Mouse (Mus musculus) ovary, postnatal 36 days (tissue): Measurements from ENCODE around the gene Nr0b2.

Experiments
- DNase-seq: peaks from one replicate; pipeline ENCODE4 v3.0.0; 2022; ENCODE audit warnings: low spot score, mixed read lengths

Nr0b2 gene

DNA sequence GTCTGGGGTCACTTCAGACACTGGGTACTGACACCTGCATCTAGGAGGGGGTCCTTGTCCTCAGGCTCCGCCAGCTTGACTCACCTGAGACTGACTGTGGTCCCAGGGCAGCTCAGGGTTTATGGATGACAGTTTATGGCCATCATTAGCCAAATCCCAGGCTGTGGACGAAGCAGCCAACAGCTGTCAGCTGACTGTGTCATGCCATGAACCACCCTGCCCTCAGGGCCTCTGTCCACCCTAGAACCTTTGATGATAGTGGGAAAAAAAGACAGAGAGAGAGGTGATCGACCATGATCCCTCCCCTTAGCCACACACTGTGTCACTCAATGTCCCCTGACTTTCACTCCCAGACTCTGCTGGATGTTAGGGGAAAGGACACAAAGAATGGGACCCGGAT, 8.4 kb downstream of the Nr0b2 start:
- no peak for DNase-seq

DNA sequence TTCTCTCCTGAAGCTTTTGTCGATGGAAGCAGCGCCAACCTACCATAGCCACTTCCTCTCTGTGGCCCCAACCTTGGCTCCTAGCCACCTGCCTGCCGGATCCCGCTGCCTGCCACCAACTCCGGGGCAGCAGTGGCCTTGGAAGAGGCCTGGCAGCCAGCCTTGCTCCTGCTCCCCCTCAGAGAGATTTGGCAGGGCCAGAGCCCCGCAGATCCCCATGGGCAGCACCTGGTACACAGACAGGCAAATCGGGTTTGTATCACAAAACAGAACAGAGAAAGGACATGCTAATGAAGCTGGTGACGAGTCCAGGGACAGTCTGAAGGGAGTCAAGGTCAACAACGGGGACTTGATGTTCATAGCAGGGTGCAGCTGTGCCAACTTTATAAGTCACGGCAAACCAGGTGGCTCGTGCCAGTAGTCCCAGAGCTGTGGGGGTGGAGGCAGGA, 10.0 kb downstream of the Nr0b2 start:
- DNase-seq, result peak; percentile 74

DNA sequence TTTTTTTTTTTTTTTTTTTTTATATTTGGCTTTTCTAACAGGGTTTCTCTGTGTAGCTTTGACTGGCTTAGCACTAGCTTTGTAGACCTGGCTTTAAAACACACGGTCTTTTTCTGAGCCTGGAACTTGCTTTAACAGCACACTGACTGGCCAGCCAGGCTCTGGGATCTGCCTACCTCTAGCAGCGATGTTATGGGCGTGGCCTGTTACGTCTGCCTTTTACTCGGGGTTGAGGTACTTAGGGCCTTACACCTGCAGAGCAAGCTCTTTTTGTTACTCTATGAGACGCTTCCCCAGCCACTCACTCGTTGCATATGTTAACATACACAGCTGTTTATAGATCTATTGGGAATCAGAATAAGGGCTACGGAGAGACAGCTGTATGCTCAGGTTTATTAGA, 14.1 kb downstream of the Nr0b2 start:
- DNase-seq, result no peak

DNA sequence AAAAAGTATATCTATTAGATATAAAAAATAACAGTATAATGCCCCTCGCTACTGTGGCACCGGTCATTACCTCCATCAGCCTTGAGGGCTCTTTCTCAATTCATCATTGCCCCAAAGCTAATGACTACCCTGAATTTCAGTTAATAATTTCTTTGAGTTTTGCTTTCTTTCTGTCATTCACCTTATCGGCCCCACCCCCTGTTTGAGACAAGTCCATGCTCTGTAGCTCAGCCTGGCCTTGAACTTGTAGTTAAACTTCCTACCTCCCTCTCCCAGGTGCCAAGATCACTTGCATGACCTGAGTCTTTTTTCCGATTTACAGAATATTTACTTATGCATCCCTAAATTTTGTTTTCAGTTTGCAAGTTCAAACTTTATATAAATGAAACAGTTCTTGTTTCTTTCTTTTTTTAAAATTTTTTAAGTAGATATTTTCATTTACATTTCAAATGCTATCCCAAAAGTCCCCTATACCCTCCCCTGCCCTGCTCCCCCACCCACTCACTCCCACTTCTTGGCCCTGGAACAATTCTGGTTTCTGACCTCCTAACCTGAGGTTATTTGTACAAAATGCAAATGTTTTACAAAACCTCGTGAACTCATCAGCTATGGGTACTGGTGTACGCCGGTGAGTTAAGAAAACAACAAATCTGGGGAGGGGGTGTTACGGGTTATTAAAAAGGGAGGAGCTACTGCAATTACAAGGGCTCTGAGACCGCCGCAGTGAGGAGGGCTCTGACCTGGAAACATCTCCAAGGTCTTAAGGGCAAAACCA, 16.3 kb downstream of the Nr0b2 start:
- no peak for DNase-seq

DNA sequence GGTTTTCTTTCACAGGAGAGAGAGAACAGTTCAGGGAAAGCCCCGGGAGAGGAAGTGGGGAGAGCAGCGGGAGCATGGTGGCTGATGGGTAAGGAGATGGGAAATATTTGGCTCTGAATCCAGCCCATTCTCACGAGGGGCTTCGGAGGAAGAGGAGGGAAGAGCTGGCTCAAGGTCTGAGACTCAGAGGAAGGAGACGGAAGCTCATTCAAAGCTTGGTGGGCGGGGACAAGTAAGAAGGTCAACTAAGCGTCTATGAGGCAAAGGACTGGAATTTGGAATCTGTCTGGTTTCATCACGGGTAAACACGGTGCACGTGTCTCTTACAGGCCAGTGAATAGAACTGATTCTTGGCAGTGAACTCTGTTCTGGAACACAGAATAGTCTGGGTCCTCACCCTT, 16.9 kb downstream of the Nr0b2 start:
- DNase-seq, result peak; percentile 19

DNA sequence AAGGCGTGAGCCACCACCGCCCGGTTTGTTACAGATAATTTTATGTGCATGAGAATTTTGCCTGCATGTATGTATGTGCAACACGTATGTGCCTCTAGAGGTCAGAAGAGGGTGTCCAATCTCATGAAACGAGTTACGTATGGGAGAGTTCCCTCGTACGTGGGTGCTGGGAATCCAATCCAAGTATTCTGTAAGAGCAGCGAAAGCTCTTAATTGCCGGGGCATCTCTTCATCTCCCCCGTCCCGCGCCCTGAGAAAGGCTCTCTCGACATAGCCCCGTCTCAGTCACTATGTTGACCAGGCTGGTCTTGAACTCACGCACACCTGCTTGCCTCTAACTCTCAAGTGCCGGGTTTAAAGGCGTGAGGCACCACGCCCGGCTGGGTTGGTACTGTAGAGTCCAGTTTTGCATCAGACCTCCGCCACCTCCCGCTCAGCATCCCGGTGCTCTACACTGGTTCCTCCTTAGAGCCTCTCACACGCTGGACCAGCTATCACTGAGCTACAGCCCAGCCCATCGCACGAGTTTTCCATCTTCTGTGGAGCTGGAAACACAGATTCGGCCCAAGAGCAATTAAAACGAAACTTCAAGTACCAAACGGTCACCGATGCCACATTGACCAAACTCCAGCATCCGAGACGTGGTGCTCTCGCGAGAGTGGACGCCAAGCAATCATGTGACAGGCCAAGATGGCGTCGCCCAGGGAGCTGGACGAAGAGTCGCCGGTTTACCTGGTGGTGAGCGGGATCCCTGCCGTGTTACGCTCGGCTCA, 21.1 kb downstream of the Nr0b2 start, which contains the start of gene Gpatch3:
Gene Gpatch3 (plus strand): TSS at position 676 of the 773 bp plus-strand sequence.
- DNase-seq, result peak; percentile 88

DNA sequence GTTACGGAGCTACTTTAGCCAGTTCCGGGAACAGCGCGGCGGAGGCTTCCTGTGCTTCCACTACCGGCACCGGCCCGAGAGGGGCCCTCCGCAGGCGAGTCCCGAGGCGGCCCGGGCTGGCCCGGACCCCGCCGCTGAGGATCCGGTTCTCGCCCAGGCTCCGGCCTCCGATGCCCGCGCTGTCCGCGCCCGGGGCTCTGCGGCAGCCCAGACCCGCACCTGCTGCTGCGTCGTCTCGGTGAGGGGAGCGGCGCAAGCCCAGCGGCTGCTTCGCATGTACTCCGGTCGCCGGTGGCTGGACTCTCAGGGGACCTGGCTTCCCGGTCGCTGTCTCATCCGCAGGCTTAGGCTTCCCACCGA, 21.6 kb downstream of the Nr0b2 start:
- no peak for DNase-seq

DNA sequence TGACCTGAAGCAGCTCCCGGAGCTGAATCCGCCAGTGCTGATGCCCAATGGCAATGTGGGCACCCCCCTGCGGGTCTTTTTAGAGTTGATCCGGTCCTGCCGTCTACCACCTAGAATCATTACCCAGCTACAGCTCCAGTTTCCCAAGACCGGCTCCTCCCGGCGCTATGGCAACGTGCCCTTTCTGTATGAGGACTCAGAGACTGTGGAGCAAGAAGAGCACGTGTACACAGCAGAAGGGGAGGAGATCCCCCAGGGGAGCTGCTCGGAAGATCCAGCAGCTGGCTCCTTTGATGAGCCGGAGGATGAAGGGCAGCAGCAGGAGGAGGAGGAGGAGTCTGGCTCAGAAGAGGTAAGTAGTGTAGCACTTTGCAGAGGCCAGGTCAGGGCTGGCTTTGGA, 24.8 kb downstream of the Nr0b2 start:
- DNase-seq, result no peak

DNA sequence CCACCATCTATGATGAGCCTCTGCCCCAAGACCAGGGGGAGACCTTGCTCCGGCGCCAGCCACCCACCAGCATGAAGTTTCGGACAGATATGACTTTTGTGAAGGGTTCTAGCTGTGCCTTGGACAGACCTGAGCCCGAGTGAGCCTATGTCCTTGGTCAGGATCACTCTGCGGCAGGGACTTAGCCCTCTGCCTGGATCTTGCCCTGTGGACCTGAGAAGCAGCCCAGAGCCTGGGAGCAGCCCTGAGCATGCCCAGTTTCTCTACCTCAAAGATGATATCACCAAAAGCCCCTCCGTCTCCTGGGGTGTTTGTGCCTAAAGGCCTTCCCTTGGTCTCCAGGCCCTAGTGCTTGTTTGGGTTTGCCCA, 30.5 kb downstream of the Nr0b2 start:
- no peak for DNase-seq

DNA sequence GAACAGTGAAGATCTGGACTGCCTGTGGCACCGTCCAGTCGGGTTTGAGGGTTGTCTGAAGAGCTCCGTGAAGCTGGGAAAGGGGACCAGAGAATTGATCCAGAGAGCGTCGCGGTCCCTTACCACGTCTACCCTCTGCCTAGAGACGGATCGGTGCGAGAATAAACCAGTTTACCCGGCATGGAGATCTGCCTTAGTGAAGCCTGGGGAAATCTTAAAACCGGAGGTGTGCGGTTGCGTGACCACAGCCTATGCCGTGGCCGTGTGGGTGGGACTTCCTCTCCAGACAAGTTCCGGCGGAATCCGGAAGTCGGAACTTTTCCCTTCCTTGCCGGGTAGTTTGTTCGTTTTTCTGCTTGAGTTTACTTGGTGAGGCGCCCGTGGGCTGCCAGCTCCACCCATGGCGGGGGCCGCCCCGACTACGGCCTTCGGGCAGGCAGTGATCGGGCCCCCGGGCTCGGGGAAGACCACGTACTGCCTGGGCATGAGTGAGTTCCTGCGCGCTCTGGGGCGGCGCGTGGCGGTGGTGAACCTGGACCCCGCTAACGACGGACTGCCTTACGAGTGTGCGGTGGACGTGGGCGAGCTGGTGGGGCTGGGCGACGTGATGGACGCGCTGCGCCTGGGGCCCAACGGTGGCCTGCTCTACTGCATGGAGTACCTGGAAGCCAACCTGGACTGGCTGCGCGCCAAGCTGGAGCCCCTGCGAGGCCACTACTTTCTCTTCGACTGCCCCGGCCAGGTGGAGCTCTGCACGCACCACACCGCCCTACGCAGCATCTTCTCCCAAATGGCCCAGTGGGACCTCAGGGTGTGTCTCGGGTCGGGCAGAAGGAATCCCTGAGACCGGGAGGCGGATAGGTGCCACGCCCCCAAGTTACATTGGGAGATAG, 31.1 kb downstream of the Nr0b2 start, which contains the start of gene Gpn2:
Gene Gpn2 (plus strand): TSS at position 304 of the 893 bp plus-strand sequence.
- DNase-seq, result peak; percentile 74

DNA sequence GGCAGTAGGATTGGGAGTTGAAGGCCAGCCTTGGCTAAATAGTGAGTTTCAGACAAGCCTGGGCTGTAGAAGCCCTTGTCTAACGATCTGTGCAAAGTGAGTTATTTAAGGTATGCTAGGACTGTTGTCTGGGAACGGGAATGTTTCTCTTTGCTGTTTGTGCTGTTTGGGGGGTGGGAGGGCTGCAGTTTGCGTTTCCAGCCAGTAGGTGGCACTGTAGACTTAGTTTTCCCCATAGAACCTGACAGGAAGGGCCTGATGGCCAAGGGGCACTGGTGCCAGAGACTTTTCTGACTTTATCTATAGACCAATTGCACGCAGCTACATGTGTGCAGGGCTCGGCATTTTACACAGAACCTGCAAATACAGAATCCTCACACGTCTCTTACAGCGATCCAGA, 39.4 kb downstream of the Nr0b2 start:
- DNase-seq, result peak; percentile 59

DNA sequence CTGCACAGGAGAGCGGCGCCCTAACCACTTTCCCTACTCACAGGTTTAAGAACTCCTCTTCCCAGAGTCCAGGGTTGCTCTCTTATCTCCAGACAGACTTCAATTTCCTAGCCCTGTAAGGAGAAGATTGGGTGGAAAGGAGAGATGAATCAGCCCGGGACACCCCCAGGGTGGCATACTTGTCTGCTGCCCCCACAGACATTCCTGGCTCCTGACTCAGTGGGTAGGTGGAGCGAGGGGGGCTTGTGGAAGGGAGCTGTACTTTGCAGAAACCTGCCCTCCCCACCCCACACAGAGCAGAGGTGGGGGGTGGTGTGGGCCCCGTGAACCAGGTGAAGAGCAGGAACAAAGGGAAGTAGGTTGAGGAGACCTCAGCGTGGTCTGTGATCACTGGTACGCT, 42.4 kb downstream of the Nr0b2 start:
- DNase-seq, result no peak

DNA sequence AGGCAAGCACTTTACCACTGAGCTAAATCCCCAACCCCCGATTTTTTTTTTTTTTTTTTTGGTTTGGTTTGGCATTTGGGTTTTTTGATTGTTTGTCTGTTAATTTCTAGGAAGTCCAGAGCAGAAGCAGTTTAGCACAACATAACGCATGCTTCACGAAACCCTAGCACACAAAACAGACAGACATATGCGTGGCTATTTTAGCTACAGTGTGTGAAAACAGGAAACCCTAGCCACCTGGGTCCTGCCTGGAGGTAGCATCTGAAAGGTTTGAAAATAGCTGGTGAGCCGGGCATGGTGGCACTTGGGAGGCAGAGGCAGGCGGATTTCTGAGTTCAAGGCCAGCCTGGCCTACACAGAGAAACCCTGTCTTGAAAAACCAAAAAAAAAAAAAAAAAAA, 42.9 kb downstream of the Nr0b2 start:
- DNase-seq, result no peak

DNA sequence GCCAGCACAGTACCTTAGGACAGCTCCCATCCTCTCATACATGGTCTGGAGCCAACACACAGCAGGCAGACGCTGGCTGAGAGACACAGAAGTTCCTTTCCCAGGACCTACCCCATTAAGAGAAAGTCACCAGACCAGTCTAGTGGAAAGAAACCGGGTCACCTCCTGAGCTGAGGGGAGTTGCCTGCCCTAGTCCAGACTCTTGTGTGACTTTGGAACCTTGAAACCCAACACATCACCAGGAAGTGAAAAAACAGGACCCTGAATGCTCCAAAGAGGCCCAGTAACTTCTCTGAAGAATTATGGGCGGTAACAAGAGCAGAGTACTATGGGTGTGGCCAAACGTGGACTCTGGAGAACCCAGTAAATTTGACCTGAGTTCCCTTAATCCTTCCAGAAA, 45.4 kb downstream of the Nr0b2 start:
- no peak for DNase-seq

DNA sequence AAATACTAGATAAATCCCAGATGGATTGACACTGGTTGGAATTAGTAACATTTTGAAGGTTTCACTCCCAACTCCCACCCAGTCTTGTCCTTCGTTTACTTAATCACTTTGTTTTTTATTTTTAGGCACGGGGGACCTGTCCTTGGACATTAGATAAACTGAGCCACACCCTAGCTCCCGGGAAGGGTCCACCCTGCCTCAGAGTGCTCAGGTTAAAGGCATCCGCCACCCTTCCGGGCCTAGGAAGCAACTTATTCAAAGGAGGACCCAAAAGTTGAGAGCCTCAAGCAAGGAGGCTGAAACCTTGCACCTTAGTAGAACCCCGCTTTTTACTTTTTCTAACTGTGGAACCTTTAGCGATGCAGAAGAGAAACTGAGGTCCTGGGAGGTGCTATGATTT, 45.9 kb downstream of the Nr0b2 start:
- no peak for DNase-seq

DNA sequence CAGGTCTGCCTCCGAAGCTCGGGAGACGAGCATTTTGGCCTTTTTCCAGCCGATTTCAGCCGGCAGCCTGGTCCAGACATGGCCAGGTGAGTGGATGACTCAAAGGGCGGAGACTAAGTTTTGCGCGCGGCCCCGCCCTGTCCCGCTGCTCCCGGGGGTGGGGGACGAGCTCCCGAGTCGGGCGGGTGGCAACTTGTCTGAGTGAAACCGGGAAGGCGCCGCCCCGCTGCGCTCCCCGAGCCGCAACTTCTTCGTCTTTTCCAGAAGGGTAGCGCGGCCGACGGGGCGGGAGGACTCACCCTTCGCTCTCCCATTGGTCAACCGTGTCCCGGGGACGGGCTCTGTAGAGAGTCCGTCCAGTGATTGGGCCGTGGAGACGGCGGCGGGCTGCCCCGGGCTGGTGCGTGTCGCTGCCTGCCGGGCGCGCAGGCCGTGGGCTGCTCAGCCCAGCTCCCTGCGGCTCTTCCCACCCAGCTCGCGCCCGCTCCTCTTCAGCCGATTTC, 46.4 kb downstream of the Nr0b2 start:
- peak; percentile 91 for DNase-seq

DNA sequence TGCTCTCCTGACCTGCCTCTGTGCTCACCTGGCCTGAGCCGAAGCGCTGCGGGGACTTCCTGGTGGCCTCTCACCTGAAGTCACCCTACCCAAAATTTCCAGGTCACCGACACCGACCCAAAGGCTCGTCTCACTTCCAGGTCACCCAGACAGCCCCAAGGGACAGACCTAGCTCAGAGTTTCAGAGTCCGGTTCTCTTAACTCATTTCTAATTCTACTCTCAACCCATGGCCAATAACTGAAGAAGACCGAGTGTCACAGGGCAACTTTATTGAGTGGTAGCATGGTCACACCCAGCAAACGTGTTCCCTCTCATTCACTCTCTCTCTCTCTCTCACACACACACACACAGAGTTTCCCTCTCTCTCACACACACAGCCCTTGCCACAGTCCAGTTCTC, 47.1 kb downstream of the Nr0b2 start:
- no peak for DNase-seq

DNA sequence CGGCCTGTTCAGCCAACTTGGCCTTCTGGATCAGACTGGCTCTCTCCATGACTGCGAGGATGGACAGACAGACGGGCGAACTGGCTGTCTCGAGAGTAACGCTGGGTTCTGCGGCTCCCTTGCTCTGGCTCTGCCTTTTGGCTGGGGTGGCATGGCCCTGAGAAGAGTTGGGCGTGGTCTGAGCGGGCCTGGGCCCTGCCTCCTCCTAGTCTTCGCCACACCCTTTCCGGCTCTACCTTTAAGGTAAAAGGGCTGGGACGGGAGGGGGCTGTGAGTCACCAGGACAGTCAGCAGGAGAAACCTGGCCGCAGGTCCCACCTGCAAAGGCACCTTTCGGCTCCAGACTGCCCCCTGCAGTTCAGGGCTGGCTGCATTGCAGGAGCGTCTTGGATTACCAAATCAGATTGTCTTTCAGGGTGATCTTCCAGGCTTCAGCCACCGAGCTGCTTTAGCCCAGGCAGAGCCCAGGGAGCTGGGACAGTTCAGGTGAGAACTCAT, 48.6 kb downstream of the Nr0b2 start, which contains the start of gene Sfn:
Gene Sfn (minus strand): TSS at position 448 of the 498 bp plus-strand sequence.
- peak; percentile 47 for DNase-seq

DNA sequence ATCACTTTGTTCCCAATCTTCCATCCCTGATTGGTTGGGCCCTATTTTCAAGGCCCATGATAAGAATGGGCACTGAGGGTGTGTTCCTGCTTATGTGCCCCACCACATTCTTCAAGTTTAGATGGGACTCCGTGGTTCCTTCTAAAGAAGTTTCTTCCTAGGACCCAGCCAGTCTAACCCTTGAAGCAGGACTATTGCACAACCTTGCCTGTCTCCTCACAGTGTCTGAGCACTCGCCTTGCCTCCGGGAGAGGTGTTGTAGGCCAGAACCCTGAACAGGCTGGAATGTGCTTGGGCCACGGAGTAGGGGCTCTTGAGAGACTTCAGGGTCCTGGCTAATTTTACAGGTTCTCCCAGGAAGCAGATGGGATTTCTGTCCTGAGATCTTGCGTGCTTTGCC, 49.9 kb downstream of the Nr0b2 start:
- DNase-seq, result no peak

DNA sequence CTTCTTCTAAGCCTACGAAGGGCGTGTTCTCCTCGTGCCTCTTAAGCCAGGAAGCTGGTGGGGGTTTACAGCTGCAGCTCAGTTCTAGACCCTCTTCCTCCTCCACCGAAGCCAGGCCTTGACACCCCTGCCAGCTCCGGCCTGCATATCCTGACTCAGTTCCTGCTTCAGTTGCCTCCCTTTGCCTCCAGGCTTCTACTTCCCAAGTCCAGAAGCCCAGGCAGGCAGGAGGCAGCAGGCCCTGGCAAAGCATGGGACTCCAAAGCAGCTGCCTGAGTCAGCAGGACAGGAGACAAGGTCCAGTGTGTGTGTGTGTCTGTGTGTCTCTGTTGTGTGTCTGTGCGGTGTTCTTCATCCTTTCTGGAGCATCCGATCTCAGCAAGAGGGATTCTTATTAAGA, 51.0 kb downstream of the Nr0b2 start:
- no peak for DNase-seq

DNA sequence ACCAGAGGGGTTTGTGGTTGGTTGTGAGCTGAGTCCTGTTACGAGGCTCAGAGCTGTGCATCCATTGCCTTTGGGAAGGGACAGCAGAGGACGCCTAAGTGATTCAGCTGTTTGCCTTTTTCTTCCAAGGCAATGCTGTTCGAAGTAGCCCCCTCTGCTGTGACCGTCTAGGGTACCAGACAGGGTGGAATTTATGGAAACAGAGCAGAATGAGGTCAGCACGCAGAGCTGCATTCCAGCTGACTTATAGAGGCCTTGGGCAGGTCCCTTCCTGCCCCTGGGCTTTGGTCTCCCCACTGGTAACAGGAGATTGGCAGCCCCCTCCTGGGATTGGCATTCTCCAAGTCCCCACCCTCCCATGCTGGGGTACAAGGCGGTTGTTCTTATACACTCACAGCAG, 51.7 kb downstream of the Nr0b2 start:
- DNase-seq, result no peak

DNA sequence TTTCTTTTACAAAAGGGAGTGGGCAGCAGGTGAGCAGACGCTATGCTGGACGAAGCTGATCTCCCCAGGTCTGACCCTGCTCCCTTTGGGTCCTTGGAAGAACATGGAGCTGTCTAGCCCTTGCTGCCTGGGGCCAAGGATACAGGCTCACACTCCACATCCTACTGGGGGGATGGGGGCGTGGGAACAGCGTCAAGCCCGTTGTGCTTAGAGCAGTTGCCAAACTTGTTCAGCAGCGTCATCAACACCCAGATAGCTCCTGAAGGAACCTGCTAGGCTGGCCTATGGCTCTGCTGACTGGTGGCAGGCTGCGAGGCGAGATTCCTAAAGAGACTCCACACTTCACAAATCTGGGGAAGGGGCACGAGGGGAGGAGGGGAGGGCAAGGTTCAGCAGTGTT, 52.2 kb downstream of the Nr0b2 start:
- DNase-seq, result no peak
